Mouse (Mus musculus): ENCODE data around the gene Cldn12.

- no peak for TF ChIP-seq POLR2A (IDR thresholded peaks at IDR 0.05; ENCODE audit: low read depth, low read length)
- no peak for TF ChIP-seq CTCF (IDR thresholded peaks at IDR 0.05; ENCODE audit: extremely low read depth, insufficient read length, insufficient replicate concordance, low read depth, low read length)
Observed at GRCm38 (mm10) chr5:5508231-5508630, 6.5 kb downstream of the Cldn12 start.

All from small intestine, adult 2 months (tissue).